8 mouse cellular contexts compared by ENCODE assay signal in the genomic region with DNA sequence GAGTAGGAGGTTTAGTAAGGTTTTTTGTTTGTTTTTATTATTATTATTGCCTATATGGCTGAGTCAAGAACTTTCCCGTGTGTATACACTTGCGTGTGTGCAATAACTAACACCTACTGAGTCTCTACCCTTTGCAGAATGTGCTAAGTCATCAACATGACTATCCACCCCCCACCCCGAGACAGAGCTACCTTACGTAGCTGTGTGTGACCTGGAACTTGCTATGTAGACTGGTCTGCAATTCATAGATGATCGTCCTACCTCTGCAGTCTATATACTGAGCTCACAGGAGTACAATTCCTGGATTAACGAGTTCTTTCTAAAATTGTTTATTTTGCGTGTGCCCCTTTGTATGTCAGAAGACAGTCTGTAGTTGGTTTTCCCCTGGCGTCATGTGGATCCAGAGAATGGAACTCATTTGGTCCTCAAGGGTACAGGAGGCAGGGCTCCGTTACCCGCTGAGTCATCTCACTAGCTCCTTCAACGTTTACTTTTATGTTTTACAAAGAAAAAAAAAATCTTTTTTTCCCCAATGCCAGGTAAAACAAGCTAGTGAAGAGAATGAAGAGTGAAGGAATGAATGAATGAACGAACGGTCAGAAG. TPM values are rescaled to one million over a fixed set of nuclear protein-coding genes. Genes with fewer than 3 reads are reported as not detected.
DNase-seq lines count a peak whose midpoint lies in the region; ATAC-seq lines count a peak whose summit lies in the region.

Gene Usp10, plus strand, starts transcription at position 417 of the 603 bp plus-strand sequence.

- peak; percentile 27 for DNase-seq in cerebellum, adult 8-10 months
- DNase-seq in cerebellum, adult 11 months = no peak
- peak; percentile 60 for DNase-seq in 416B (ENCODE audit: low read depth)
- DNase-seq in left cerebral cortex, adult 8-10 months (ENCODE audit: low spot score in 2 of 2) = no peak
- no peak for DNase-seq in frontal cortex, postnatal 10 days (ENCODE audit: low spot score in 2 of 2)

- H3K36me3 ChIP-seq in heart, embryonic 11.5 days (ENCODE audit: control insufficient read depth, insufficient read depth, low read length) = no peaks in the 10 kb centered on the region
- H3K36me3 ChIP-seq in midbrain, embryonic 16.5 days (ENCODE audit: control insufficient read depth, insufficient read depth, low read length) = no peaks in the 10 kb centered on the region

- no peaks in the 10 kb centered on the region for H3K9me3 ChIP-seq in heart, embryonic 11.5 days (replicated peaks; ENCODE audit: control insufficient read depth, low read length)
- no peaks in the 10 kb centered on the region for H3K9me3 ChIP-seq in midbrain, embryonic 16.5 days (replicated peaks; ENCODE audit: control insufficient read depth, low read length, poor library complexity, severe bottlenecking)

- peaks cover 27% of the 10 kb centered on the region for H3K4me1 ChIP-seq in heart, embryonic 11.5 days (ENCODE audit: control insufficient read depth, insufficient read depth, low read length)
- H3K4me1 ChIP-seq in midbrain, embryonic 16.5 days (ENCODE audit: control insufficient read depth, insufficient read depth, low read length) = peaks cover 38% of the 10 kb centered on the region

- peak within 1 kb of the TSS; percentile 93 for H3K9ac ChIP-seq in heart, embryonic 11.5 days (ENCODE audit: low read depth, low read length)
- H3K9ac ChIP-seq in midbrain, embryonic 16.5 days (ENCODE audit: low read depth, low read length) = peak within 1 kb of the TSS; percentile 97

- no peak for ATAC-seq in common myeloid progenitor, adult 5-6 weeks (replicated peaks; ENCODE audit: low read depth, poor library complexity, severe bottlenecking)
- no peak for ATAC-seq in heart, embryonic 11.5 days (replicated peaks; ENCODE audit: insufficient number of reproducible peaks, low FRiP score, low TSS enrichment)
- peak; percentile 25; the same call in 1 of the 2 replicates for ATAC-seq in midbrain, embryonic 16.5 days

- H3K4me3 ChIP-seq in heart, embryonic 11.5 days (ENCODE audit: low read depth, low read length) = peak within 1 kb of the TSS; percentile 64
- peak within 1 kb of the TSS; percentile 92 for H3K4me3 ChIP-seq in midbrain, embryonic 16.5 days (ENCODE audit: low read depth, low read length)

- WGBS in heart, embryonic 11.5 days (ENCODE audit: insufficient replicate concordance) = 27% methylated on average over 13 of the region's 13 CpGs
- WGBS in midbrain, embryonic 16.5 days = 21% methylated on average over 13 of the region's 13 CpGs

- peak within 1 kb of the TSS; percentile 81 for H3K4me2 ChIP-seq in heart, embryonic 11.5 days
- peak within 1 kb of the TSS; percentile 88 for H3K4me2 ChIP-seq in midbrain, embryonic 16.5 days (ENCODE audit: low read length)

- H3K27ac ChIP-seq in heart, embryonic 11.5 days (ENCODE audit: low read depth, low read length) = peak within 1 kb of the TSS; percentile 87
- H3K27ac ChIP-seq in midbrain, embryonic 16.5 days (ENCODE audit: low read length) = peak within 1 kb of the TSS; percentile 97

- no peaks in the 10 kb centered on the region for H3K27me3 ChIP-seq in heart, embryonic 11.5 days (ENCODE audit: control insufficient read depth, insufficient read depth, low read length)
- H3K27me3 ChIP-seq in midbrain, embryonic 16.5 days (ENCODE audit: control insufficient read depth, insufficient read depth, low read depth, low read length) = no peaks in the 10 kb centered on the region

RNA-seq across cellular contexts. Expression of gene Usp10, which starts in this region (rescaled TPM):
- 53.3 and 85.6 TPM in 2 replicates for total RNA-seq in common myeloid progenitor, adult 5-6 weeks (2017)
- 99.2 and 104 TPM in 2 replicates for polyA plus RNA-seq in heart, embryonic 11.5 days (2014; fragmentation: Nextera tagmentation; extraction: Ambion mirVana)
- 10 to 100 TPM; 79.8 to 83.3 (median 82.0) TPM for total RNA-seq in left cerebral cortex, adult 8-10 months (2022)
- 139 and 140 TPM in 2 replicates for polyA plus RNA-seq in midbrain, embryonic 16.5 days (2015; fragmentation: Nextera tagmentation; extraction: Ambion mirVana)

Comparison
In these comparisons a context has a peak if more than half of its experiments do, and no peak if none do; other contexts are left out.
1. DNase-seq: peak in cerebellum, adult 8-10 months (single experiment) and 416B (single experiment); none in cerebellum, adult 11 months (single experiment), left cerebral cortex, adult 8-10 months (0 of 2) and frontal cortex, postnatal 10 days (0 of 2).